8 mouse cellular contexts compared by ENCODE assay signal in genomic region chr6:88342965-88343364, GRCm38 (mm10).
DNase-seq lines count a peak whose midpoint lies in the region; ATAC-seq and TF ChIP-seq lines count a peak whose summit lies in the region.

No protein-coding gene starts in this region.

- no peaks in the 10 kb centered on the region for H3K9me3 ChIP-seq in heart, postnatal 0 days (replicated peaks; ENCODE audit: control insufficient read depth, low read length)
- H3K9me3 ChIP-seq in embryonic facial prominence, embryonic 10.5 days = no peaks in the 10 kb centered on the region
- H3K9me3 ChIP-seq in forebrain, embryonic 14.5 days (replicated peaks; ENCODE audit: control insufficient read depth, low read length) = no peaks in the 10 kb centered on the region
- H3K9me3 ChIP-seq in limb, embryonic 14.5 days (ENCODE audit: control insufficient read depth, low read length) = no peaks in the 10 kb centered on the region

- H3K4me1 ChIP-seq in heart, postnatal 0 days (ENCODE audit: control insufficient read depth, insufficient read depth) = peaks cover 37% of the 10 kb centered on the region
- peaks cover 80% of the 10 kb centered on the region for H3K4me1 ChIP-seq in embryonic facial prominence, embryonic 10.5 days
- H3K4me1 ChIP-seq in forebrain, embryonic 14.5 days (ENCODE audit: control insufficient read depth, insufficient read depth, low read length) = peaks cover 29% of the 10 kb centered on the region
- peaks cover 57% of the 10 kb centered on the region for H3K4me1 ChIP-seq in limb, embryonic 14.5 days (ENCODE audit: control insufficient read depth, insufficient read depth, low read length)

- no peak overlapping the region for H3K4me3 ChIP-seq in heart, postnatal 0 days (ENCODE audit: low read depth, low read length)
- H3K4me3 ChIP-seq in embryonic facial prominence, embryonic 10.5 days = no peak overlapping the region
- H3K4me3 ChIP-seq in forebrain, embryonic 14.5 days (ENCODE audit: low read depth, low read length) = no peak overlapping the region
- H3K4me3 ChIP-seq in limb, embryonic 14.5 days (replicated peaks; ENCODE audit: low read length) = no peak overlapping the region

- no peak for ATAC-seq in heart, postnatal 0 days (ENCODE audit: insufficient read depth, low read depth)
- peak; percentile 60 for ATAC-seq in forebrain, embryonic 14.5 days
- no peak for ATAC-seq in limb, embryonic 14.5 days (ENCODE audit: low FRiP score, low read depth)

- TF ChIP-seq CTCF in heart, postnatal 0 days (IDR thresholded peaks at IDR 0.05; ENCODE audit: low read depth) = no peak

- no peak overlapping the region; the same call in 1 of the 2 replicates for H3K9ac ChIP-seq in heart, postnatal 0 days (replicated peaks; ENCODE audit: low read depth, low read length)
- peak overlapping the region; percentile 41; the same call in 1 of the 2 replicates for H3K9ac ChIP-seq in forebrain, embryonic 14.5 days (ENCODE audit: low read length)
- H3K9ac ChIP-seq in limb, embryonic 14.5 days (ENCODE audit: low read depth, low read length, severe bottlenecking) = no peak overlapping the region; the same call in 1 of the 2 replicates

- no peak for TF ChIP-seq EP300 in heart, postnatal 0 days (IDR thresholded peaks at IDR 0.05; ENCODE audit: low read depth)

- H3K36me3 ChIP-seq in heart, postnatal 0 days (replicated peaks; ENCODE audit: control insufficient read depth, insufficient read depth, low read length) = no peaks in the 10 kb centered on the region
- peaks cover 13% of the 10 kb centered on the region; the same call in 1 of the 2 replicates for H3K36me3 ChIP-seq in embryonic facial prominence, embryonic 10.5 days (replicated peaks)
- no peaks in the 10 kb centered on the region for H3K36me3 ChIP-seq in forebrain, embryonic 14.5 days (ENCODE audit: control insufficient read depth, insufficient read depth, low read length)
- 0 out of 2 replicates have a peak, but pooled peaks cover 3% of the 10 kb centered on the region for H3K36me3 ChIP-seq in limb, embryonic 14.5 days (ENCODE audit: control insufficient read depth, insufficient read depth, low read length)

- no peaks in the 10 kb centered on the region for H3K27me3 ChIP-seq in heart, postnatal 0 days (ENCODE audit: control insufficient read depth, insufficient read depth, low read length)
- no peaks in the 10 kb centered on the region for H3K27me3 ChIP-seq in embryonic facial prominence, embryonic 10.5 days (replicated peaks; ENCODE audit: low read depth, poor library complexity, severe bottlenecking)
- H3K27me3 ChIP-seq in forebrain, embryonic 14.5 days (replicated peaks; ENCODE audit: control insufficient read depth, insufficient read depth, low read length) = no peaks in the 10 kb centered on the region
- no peaks in the 10 kb centered on the region for H3K27me3 ChIP-seq in limb, embryonic 14.5 days (ENCODE audit: control insufficient read depth, insufficient read depth, low read length)

- no peak for TF ChIP-seq POLR2A in limb, embryonic 14.5 days (IDR thresholded peaks at IDR 0.05; ENCODE audit: borderline replicate concordance, extremely low read depth, insufficient read depth, insufficient read length)

- H3K27ac ChIP-seq in heart, postnatal 0 days (ENCODE audit: low read depth) = 0 out of 2 replicates have a peak overlapping the region, but pooled peaks have one; percentile 16
- H3K27ac ChIP-seq in embryonic facial prominence, embryonic 10.5 days (replicated peaks) = peak overlapping the region; percentile 87
- H3K27ac ChIP-seq in forebrain, embryonic 14.5 days (ENCODE audit: low read depth, low read length) = peak overlapping the region; percentile 77
- H3K27ac ChIP-seq in limb, embryonic 14.5 days (replicated peaks; ENCODE audit: low read depth, low read length) = peak overlapping the region; percentile 87

- no peak overlapping the region for H3K4me2 ChIP-seq in heart, postnatal 0 days (ENCODE audit: low read depth, low read length)
- H3K4me2 ChIP-seq in forebrain, embryonic 14.5 days (ENCODE audit: low read length) = no peak overlapping the region
- H3K4me2 ChIP-seq in limb, embryonic 14.5 days (replicated peaks; ENCODE audit: low read depth, low read length, severe bottlenecking) = peak overlapping the region; percentile 39; the same call in 1 of the 2 replicates

- 61% methylated on average over 3 of the region's 3 CpGs for WGBS in heart, postnatal 0 days
- WGBS in embryonic facial prominence, embryonic 10.5 days = 84% methylated on average over 3 of the region's 3 CpGs
- 78% methylated on average over 3 of the region's 3 CpGs for WGBS in forebrain, embryonic 14.5 days
- 58% methylated on average over 3 of the region's 3 CpGs for WGBS in limb, embryonic 14.5 days

- no peak for DNase-seq in heart, postnatal 0 days (ENCODE audit: low spot score)
- DNase-seq in heart, adult 9 months (ENCODE audit: low spot score in 2 of 2) = no peak
- DNase-seq in embryonic facial prominence, embryonic 10.5 days (ENCODE audit: low spot score) = no peak
- no peak for DNase-seq in forebrain, embryonic 14.5 days (ENCODE audit: low spot score)
- no peak for DNase-seq in limb, embryonic 14.5 days (ENCODE audit: low spot score)
- DNase-seq in right cerebral cortex, postnatal 25 days = no peak
- no peak for DNase-seq in adrenal gland, postnatal 25 days
- no peak for DNase-seq in embryo, embryonic 11 days

Comparison
In these comparisons a context has a peak if more than half of its experiments do, and no peak if none do; other contexts are left out.
1. H3K27ac ChIP-seq: peak in every context shown above with its lines; median percentile 87 in embryonic facial prominence, embryonic 10.5 days; 87 in limb, embryonic 14.5 days; 77 in forebrain, embryonic 14.5 days; 16 in heart, postnatal 0 days.